Mouse (Mus musculus) cortical plate, adult 2 months (tissue): ENCODE data around the gene Set.

Experiments used
- CTCF ChIP-seq: fragments of 200-500 bp; IDR thresholded peaks from 2 replicates; pipeline ENCODE4 v1.5.1; 2011; ENCODE audit warnings: mild to moderate bottlenecking, control low read depth, low read length; ENCODE audit not compliant: insufficient read depth; ENCODE audit errors: extremely low read depth
- POLR2A ChIP-seq: fragments of 200-500 bp; IDR thresholded peaks from 2 replicates; pipeline ENCODE4 v1.6.1; 2011; ENCODE audit warnings: mild to moderate bottlenecking, low read length, control low read depth; ENCODE audit not compliant: insufficient read depth; ENCODE audit errors: extremely low read depth

GRCm38 (mm10) chr2:30062249-30063093, 5.3 kb downstream of the Set start:
- TF ChIP-seq CTCF (no peak), POLR2A (0 out of 2 replicates have a peak, but pooled peaks have one; percentile 44)
